Mouse (Mus musculus): Measurements from ENCODE around the gene Kdm4b. TPM values are rescaled to one million over a fixed set of nuclear protein-coding genes. Genes with fewer than 3 reads are reported as not detected.

The Kdm4b gene
- polyA plus RNA-seq, 1 experiment from 2014 or later = 43.6 TPM

GRCm38 (mm10) chr17:56370090-56370489 lies 44.2 kb downstream of the Kdm4b start:
- no peaks in the 10 kb centered on the region for H3K9me3 ChIP-seq (replicated peaks)
- H3K27ac ChIP-seq (replicated peaks) = no peak overlapping the region
- no peak for ATAC-seq (ENCODE audit: insufficient number of reproducible peaks, low FRiP score, low TSS enrichment, low read depth)
- no peak overlapping the region for H3K4me3 ChIP-seq (replicated peaks)
- no peaks in the 10 kb centered on the region for H3K27me3 ChIP-seq
- H3K9ac ChIP-seq = no peak overlapping the region
- peaks cover 75% of the 10 kb centered on the region for H3K36me3 ChIP-seq
- no peak overlapping the region for H3K4me2 ChIP-seq (replicated peaks)
- WGBS = 96% methylated on average over 3 of the region's 3 CpGs
- H3K4me1 ChIP-seq = peaks cover 4% of the 10 kb centered on the region; the same call in 1 of the 2 replicates

- no peaks in the 10 kb centered on the region for H3K9me3 ChIP-seq (replicated peaks)
- H3K27me3 ChIP-seq = no peaks in the 10 kb centered on the region
- H3K36me3 ChIP-seq = peaks cover 79% of the 10 kb centered on the region
- 82% methylated on average over 15 of the region's 15 CpGs for WGBS
- ATAC-seq (ENCODE audit: insufficient number of reproducible peaks, low FRiP score, low TSS enrichment, low read depth) = no peak
- H3K4me3 ChIP-seq (replicated peaks) = no peak overlapping the region
- no peak overlapping the region for H3K27ac ChIP-seq (replicated peaks)
- no peak overlapping the region for H3K4me2 ChIP-seq (replicated peaks)
- H3K9ac ChIP-seq = no peak overlapping the region
- H3K4me1 ChIP-seq = no peaks in the 10 kb centered on the region
These were observed 45.3 kb downstream of the Kdm4b start for GRCm38 (mm10) chr17:56371029-56371660.

DNA sequence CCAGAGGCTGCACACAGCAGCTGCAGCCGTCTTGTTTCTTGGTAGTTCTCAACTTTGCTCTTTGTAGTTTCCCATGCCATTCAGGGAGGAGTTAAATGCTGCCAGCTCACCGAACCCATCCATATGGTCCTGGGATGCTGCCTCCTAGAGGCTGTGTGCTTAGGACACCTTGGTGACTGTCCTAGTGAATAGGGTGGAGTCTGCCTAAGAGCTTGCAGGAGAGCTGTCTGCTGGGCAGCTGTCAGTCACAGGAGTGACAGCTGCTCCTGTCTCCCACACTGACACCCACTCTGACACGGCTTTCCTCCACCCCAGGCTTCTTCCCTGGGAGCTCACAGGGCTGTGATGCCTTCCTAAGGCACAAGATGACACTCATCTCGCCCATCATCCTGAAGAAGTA lies 46.2 kb downstream of the Kdm4b start:
- H3K4me1 ChIP-seq = no peaks in the 10 kb centered on the region
- H3K4me2 ChIP-seq (replicated peaks) = no peak overlapping the region
- WGBS = 64% methylated on average over 4 of the region's 4 CpGs
- no peak overlapping the region for H3K4me3 ChIP-seq (replicated peaks)
- H3K9ac ChIP-seq = no peak overlapping the region
- H3K36me3 ChIP-seq = peaks cover 84% of the 10 kb centered on the region
- no peaks in the 10 kb centered on the region for H3K9me3 ChIP-seq (replicated peaks)
- ATAC-seq (ENCODE audit: insufficient number of reproducible peaks, low FRiP score, low TSS enrichment, low read depth) = no peak
- no peaks in the 10 kb centered on the region for H3K27me3 ChIP-seq
- H3K27ac ChIP-seq (replicated peaks) = no peak overlapping the region

GRCm38 (mm10) chr17:56373136-56374034 lies 47.5 kb downstream of the Kdm4b start:
- Histone ChIP-seq H3K36me3 (peaks cover 89% of the 10 kb centered on the region), H3K4me1 (no peaks in the 10 kb centered on the region), H3K4me2 (replicated peaks) (no peak overlapping the region), H3K9ac (no peak overlapping the region), H3K9me3 (replicated peaks) (no peaks in the 10 kb centered on the region), H3K27ac (replicated peaks) (no peak overlapping the region), H3K4me3 (replicated peaks) (no peak overlapping the region), H3K27me3 (no peaks in the 10 kb centered on the region)
- WGBS = 78% methylated on average over 17 of the region's 17 CpGs
- no peak for ATAC-seq (ENCODE audit: insufficient number of reproducible peaks, low FRiP score, low TSS enrichment, low read depth)

DNA sequence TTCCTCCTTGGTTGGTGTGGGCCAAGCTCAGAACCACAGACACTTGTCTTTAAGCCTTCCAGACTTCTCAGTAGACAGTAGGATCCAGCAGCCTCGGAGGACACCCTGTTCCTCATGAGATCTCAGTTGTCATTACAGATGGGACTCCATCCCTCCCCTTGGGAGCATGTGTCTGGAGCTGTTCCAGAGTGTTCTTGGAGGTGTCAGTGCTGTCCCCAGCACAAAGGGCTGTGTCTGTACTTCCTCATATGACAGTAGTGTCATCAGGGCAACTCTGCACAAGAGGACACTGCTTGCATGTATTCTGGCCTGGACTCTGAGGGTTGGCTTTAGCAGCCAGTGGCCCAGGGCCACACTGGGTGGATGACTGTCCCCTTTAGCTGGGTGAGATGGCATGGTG lies 49.0 kb downstream of the Kdm4b start:
- Histone ChIP-seq H3K4me1 (no peaks in the 10 kb centered on the region), H3K4me3 (replicated peaks) (no peak overlapping the region), H3K27ac (replicated peaks) (no peak overlapping the region), H3K9ac (no peak overlapping the region), H3K27me3 (no peaks in the 10 kb centered on the region), H3K36me3 (peaks cover 86% of the 10 kb centered on the region), H3K4me2 (replicated peaks) (no peak overlapping the region), H3K9me3 (replicated peaks) (no peaks in the 10 kb centered on the region)
- WGBS = 77% methylated on average over 1 of the region's 1 CpGs
- no peak for ATAC-seq (ENCODE audit: insufficient number of reproducible peaks, low FRiP score, low TSS enrichment, low read depth)

DNA sequence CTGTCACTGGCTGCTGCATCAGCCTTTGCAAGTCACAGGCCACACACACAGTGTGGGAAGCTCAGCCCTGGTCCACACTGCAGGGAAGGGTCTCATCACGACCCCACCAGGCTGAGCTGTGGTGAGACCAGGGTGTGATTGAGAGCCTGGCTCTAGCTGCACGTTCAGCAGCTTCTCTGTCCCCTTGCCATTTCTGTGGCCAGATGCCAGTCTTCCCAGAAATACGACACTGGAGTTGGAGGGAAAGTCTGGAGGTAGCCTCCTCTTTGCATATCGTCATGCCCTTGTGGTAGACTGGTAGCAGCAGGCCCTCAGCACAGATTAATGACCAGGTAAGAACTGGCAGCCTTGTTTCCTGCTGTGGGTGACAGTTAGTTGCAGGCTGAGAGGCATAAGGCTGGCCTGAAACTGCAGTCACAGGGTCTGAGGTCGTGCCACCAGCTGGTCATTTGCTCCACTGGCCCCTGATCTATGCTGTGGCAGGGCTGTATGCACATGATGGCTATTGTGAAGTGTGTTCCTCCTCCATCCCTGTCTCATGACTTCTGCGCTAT lies 53.5 kb downstream of the Kdm4b start:
- Histone ChIP-seq H3K27ac (replicated peaks) (no peak overlapping the region), H3K4me3 (replicated peaks) (no peak overlapping the region), H3K27me3 (no peaks in the 10 kb centered on the region), H3K9ac (no peak overlapping the region), H3K4me1 (no peaks in the 10 kb centered on the region), H3K4me2 (replicated peaks) (no peak overlapping the region), H3K36me3 (peaks cover 90% of the 10 kb centered on the region), H3K9me3 (replicated peaks) (no peaks in the 10 kb centered on the region)
- no peak for ATAC-seq (ENCODE audit: insufficient number of reproducible peaks, low FRiP score, low TSS enrichment, low read depth)
- 74% methylated on average over 6 of the region's 6 CpGs for WGBS

- no peak overlapping the region for H3K4me3 ChIP-seq (replicated peaks)
- H3K4me2 ChIP-seq (replicated peaks) = no peak overlapping the region
- H3K36me3 ChIP-seq = peaks cover 90% of the 10 kb centered on the region
- no peaks in the 10 kb centered on the region for H3K9me3 ChIP-seq (replicated peaks)
- H3K27me3 ChIP-seq = no peaks in the 10 kb centered on the region
- no peak overlapping the region for H3K27ac ChIP-seq (replicated peaks)
- no peaks in the 10 kb centered on the region for H3K4me1 ChIP-seq
- ATAC-seq (ENCODE audit: insufficient number of reproducible peaks, low FRiP score, low TSS enrichment, low read depth) = no peak
- H3K9ac ChIP-seq = no peak overlapping the region
- WGBS = 80% methylated on average over 6 of the region's 6 CpGs
These were observed 54.4 kb downstream of the Kdm4b start for GRCm38 (mm10) chr17:56380286-56380685.

GRCm38 (mm10) chr17:56381183-56381582 lies 55.3 kb downstream of the Kdm4b start:
- Histone ChIP-seq H3K4me3 (replicated peaks) (no peak overlapping the region), H3K9ac (no peak overlapping the region), H3K27ac (replicated peaks) (no peak overlapping the region), H3K9me3 (replicated peaks) (no peaks in the 10 kb centered on the region), H3K27me3 (no peaks in the 10 kb centered on the region), H3K4me2 (replicated peaks) (no peak overlapping the region), H3K36me3 (peaks cover 90% of the 10 kb centered on the region), H3K4me1 (no peaks in the 10 kb centered on the region)
- WGBS = 90% methylated on average over 5 of the region's 5 CpGs
- no peak for ATAC-seq (ENCODE audit: insufficient number of reproducible peaks, low FRiP score, low TSS enrichment, low read depth)

DNA sequence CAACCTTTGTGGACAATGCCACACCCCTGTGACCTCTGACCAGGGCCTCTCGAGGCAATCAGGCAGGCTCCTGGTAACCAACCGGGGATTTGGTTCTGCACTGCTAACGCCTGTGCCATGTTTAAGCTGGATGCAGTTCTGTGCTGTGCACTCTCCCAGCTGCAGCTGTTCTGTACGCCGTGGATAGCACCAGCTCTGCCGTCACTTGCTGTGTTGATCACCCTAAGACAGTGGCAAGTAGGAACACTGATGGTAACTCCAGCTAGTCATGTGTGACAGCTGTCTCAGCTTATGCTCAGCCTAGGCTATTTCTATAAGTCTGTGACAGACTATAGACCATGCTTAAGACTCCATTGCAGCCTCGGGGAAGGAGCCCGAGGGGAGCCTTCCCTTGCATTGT lies 57.1 kb downstream of the Kdm4b start:
- Histone ChIP-seq H3K4me2 (replicated peaks) (no peak overlapping the region), H3K27me3 (no peaks in the 10 kb centered on the region), H3K9me3 (replicated peaks) (no peaks in the 10 kb centered on the region), H3K27ac (replicated peaks) (no peak overlapping the region), H3K36me3 (peaks cover 90% of the 10 kb centered on the region), H3K4me1 (no peaks in the 10 kb centered on the region), H3K4me3 (replicated peaks) (no peak overlapping the region), H3K9ac (no peak overlapping the region)
- 70% methylated on average over 8 of the region's 8 CpGs for WGBS
- no peak for ATAC-seq (ENCODE audit: insufficient number of reproducible peaks, low FRiP score, low TSS enrichment, low read depth)

GRCm38 (mm10) chr17:56384903-56385302 lies 59.0 kb downstream of the Kdm4b start:
- 87% methylated on average over 6 of the region's 6 CpGs for WGBS
- H3K27ac ChIP-seq (replicated peaks) = no peak overlapping the region
- no peaks in the 10 kb centered on the region for H3K4me1 ChIP-seq
- no peak overlapping the region for H3K4me2 ChIP-seq (replicated peaks)
- H3K36me3 ChIP-seq = peaks cover 94% of the 10 kb centered on the region
- no peaks in the 10 kb centered on the region for H3K27me3 ChIP-seq
- H3K9ac ChIP-seq = no peak overlapping the region
- no peaks in the 10 kb centered on the region for H3K9me3 ChIP-seq (replicated peaks)
- no peak overlapping the region for H3K4me3 ChIP-seq (replicated peaks)
- no peak for ATAC-seq (ENCODE audit: insufficient number of reproducible peaks, low FRiP score, low TSS enrichment, low read depth)

DNA sequence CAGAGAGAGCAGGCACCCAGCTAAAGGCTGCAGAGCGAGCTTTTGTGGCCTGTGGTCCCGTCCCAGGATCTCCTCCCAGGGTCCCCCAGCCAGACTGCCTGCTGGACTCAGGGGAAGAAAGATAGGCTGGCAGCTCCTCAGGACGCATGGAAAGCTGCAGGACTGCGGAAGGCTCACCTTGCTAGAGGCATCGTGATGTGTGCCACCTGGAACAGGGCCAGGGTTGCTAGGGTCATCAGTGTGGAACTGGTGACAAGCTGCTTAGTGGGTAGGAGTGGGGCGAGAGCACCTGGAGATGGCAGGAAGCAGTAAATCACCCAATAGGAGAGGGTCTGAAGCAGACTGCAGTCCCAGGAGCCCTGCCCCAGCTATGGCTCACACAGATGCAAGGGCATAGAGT lies 61.8 kb downstream of the Kdm4b start:
- H3K36me3 ChIP-seq = peaks cover 94% of the 10 kb centered on the region
- no peak overlapping the region for H3K27ac ChIP-seq (replicated peaks)
- no peaks in the 10 kb centered on the region for H3K4me1 ChIP-seq
- no peak overlapping the region for H3K4me3 ChIP-seq (replicated peaks)
- 92% methylated on average over 6 of the region's 6 CpGs for WGBS
- no peaks in the 10 kb centered on the region for H3K9me3 ChIP-seq (replicated peaks)
- H3K9ac ChIP-seq = no peak overlapping the region
- no peaks in the 10 kb centered on the region for H3K27me3 ChIP-seq
- H3K4me2 ChIP-seq (replicated peaks) = no peak overlapping the region
- no peak for ATAC-seq (ENCODE audit: insufficient number of reproducible peaks, low FRiP score, low TSS enrichment, low read depth)

Measured in embryonic facial prominence, embryonic 15.5 days (tissue).